Comparison of ENCODE assay signal across 10 mouse cellular contexts in genomic region chr9:95540487-95540886, GRCm38 (mm10). TPM values are rescaled to one million over a fixed set of nuclear protein-coding genes. Genes with fewer than 3 reads are reported as not detected.
A peak's percentile ranks its signal among the peaks of the same experiment; 100 is the strongest.
DNase-seq lines count a peak whose midpoint lies in the region; ATAC-seq lines count a peak whose summit lies in the region.
"Had no signal": no experiment of that assay in that cellular context is flagged by ENCODE, and none has a peak within 500 bp of the region (broad histone marks: within the 10 kb centered on the region; RNA-seq: fewer than 3 reads in every experiment).

No protein-coding gene starts in this region.

- no peaks in the 10 kb centered on the region for H3K27me3 ChIP-seq in intestine, embryonic 15.5 days (replicated peaks)
- H3K27me3 ChIP-seq in intestine, embryonic 16.5 days (replicated peaks; ENCODE audit: control insufficient read depth, insufficient read depth, low read length): no peaks in the 10 kb centered on the region
- no peaks in the 10 kb centered on the region for H3K27me3 ChIP-seq in embryonic facial prominence, embryonic 14.5 days (replicated peaks; ENCODE audit: control insufficient read depth, insufficient read depth, low read length)
- H3K27me3 ChIP-seq in hindbrain, embryonic 16.5 days (replicated peaks; ENCODE audit: control insufficient read depth, insufficient read depth, low read length): no peaks in the 10 kb centered on the region
- H3K27me3 ChIP-seq: embryonic facial prominence, embryonic 12.5 days; limb, embryonic 15.5 days had no signal

- H3K4me3 ChIP-seq in intestine, embryonic 15.5 days (replicated peaks): no peak overlapping the region
- H3K4me3 ChIP-seq in intestine, embryonic 16.5 days (ENCODE audit: low read length): no peak overlapping the region
- no peak overlapping the region for H3K4me3 ChIP-seq in embryonic facial prominence, embryonic 14.5 days (ENCODE audit: low read depth, low read length)
- H3K4me3 ChIP-seq in hindbrain, embryonic 16.5 days (ENCODE audit: low read length): no peak overlapping the region
- H3K4me3 ChIP-seq: embryonic facial prominence, embryonic 12.5 days; limb, embryonic 15.5 days had no signal

- no peak overlapping the region for H3K4me2 ChIP-seq in intestine, embryonic 15.5 days (replicated peaks)
- no peak overlapping the region for H3K4me2 ChIP-seq in intestine, embryonic 16.5 days (ENCODE audit: low read depth, low read length)
- H3K4me2 ChIP-seq in embryonic facial prominence, embryonic 14.5 days (ENCODE audit: low read depth, low read length): no peak overlapping the region
- H3K4me2 ChIP-seq in hindbrain, embryonic 16.5 days (ENCODE audit: low read length): no peak overlapping the region
- H3K4me2 ChIP-seq: embryonic facial prominence, embryonic 12.5 days; limb, embryonic 15.5 days had no signal

- H3K4me1 ChIP-seq in intestine, embryonic 15.5 days (replicated peaks): no peaks in the 10 kb centered on the region
- no peaks in the 10 kb centered on the region for H3K4me1 ChIP-seq in intestine, embryonic 16.5 days (ENCODE audit: control insufficient read depth, insufficient read depth, low read length)
- no peaks in the 10 kb centered on the region for H3K4me1 ChIP-seq in embryonic facial prominence, embryonic 14.5 days (ENCODE audit: control insufficient read depth, insufficient read depth, low read length)
- no peaks in the 10 kb centered on the region; the same call in 1 of the 2 replicates for H3K4me1 ChIP-seq in hindbrain, embryonic 16.5 days (ENCODE audit: control insufficient read depth, insufficient read depth, low read depth, low read length)
- H3K4me1 ChIP-seq: embryonic facial prominence, embryonic 12.5 days; limb, embryonic 15.5 days had no signal

- no peaks in the 10 kb centered on the region for H3K9me3 ChIP-seq in intestine, embryonic 15.5 days
- no peaks in the 10 kb centered on the region for H3K9me3 ChIP-seq in intestine, embryonic 16.5 days (ENCODE audit: control insufficient read depth, low read length)
- H3K9me3 ChIP-seq in embryonic facial prominence, embryonic 14.5 days (ENCODE audit: control insufficient read depth, low read length): no peaks in the 10 kb centered on the region
- no peaks in the 10 kb centered on the region for H3K9me3 ChIP-seq in hindbrain, embryonic 16.5 days (ENCODE audit: control insufficient read depth, low read length)
- H3K9me3 ChIP-seq: embryonic facial prominence, embryonic 12.5 days; limb, embryonic 15.5 days had no signal

- no peak overlapping the region for H3K27ac ChIP-seq in intestine, embryonic 15.5 days
- H3K27ac ChIP-seq in intestine, embryonic 16.5 days (ENCODE audit: low read length): no peak overlapping the region
- H3K27ac ChIP-seq in embryonic facial prominence, embryonic 14.5 days (replicated peaks; ENCODE audit: low read depth, low read length): no peak overlapping the region
- H3K27ac ChIP-seq in hindbrain, embryonic 16.5 days (ENCODE audit: low read depth, low read length): no peak overlapping the region
- H3K27ac ChIP-seq: embryonic facial prominence, embryonic 12.5 days; limb, embryonic 15.5 days had no signal

- 58% methylated on average over 4 of the region's 4 CpGs for WGBS in intestine, embryonic 15.5 days
- WGBS in intestine, embryonic 16.5 days: 59% methylated on average over 4 of the region's 4 CpGs
- 64% methylated on average over 4 of the region's 4 CpGs for WGBS in embryonic facial prominence, embryonic 14.5 days
- 67% methylated on average over 4 of the region's 4 CpGs for WGBS in hindbrain, embryonic 16.5 days

- H3K9ac ChIP-seq in intestine, embryonic 15.5 days: no peak overlapping the region
- no peak overlapping the region for H3K9ac ChIP-seq in intestine, embryonic 16.5 days (ENCODE audit: low read depth, low read length)
- H3K9ac ChIP-seq in embryonic facial prominence, embryonic 14.5 days (ENCODE audit: low read depth, low read length): no peak overlapping the region
- no peak overlapping the region for H3K9ac ChIP-seq in hindbrain, embryonic 16.5 days (ENCODE audit: low read depth, low read length)
- H3K9ac ChIP-seq: embryonic facial prominence, embryonic 12.5 days; limb, embryonic 15.5 days had no signal

- no peaks in the 10 kb centered on the region for H3K36me3 ChIP-seq in intestine, embryonic 15.5 days
- H3K36me3 ChIP-seq in intestine, embryonic 16.5 days (ENCODE audit: control insufficient read depth, insufficient read depth, low read length): no peaks in the 10 kb centered on the region
- no peaks in the 10 kb centered on the region for H3K36me3 ChIP-seq in embryonic facial prominence, embryonic 14.5 days (ENCODE audit: control insufficient read depth, insufficient read depth, low read length)
- H3K36me3 ChIP-seq in hindbrain, embryonic 16.5 days (ENCODE audit: control insufficient read depth, insufficient read depth, low read length): no peaks in the 10 kb centered on the region
- H3K36me3 ChIP-seq: embryonic facial prominence, embryonic 12.5 days; limb, embryonic 15.5 days had no signal

- ATAC-seq in intestine, embryonic 15.5 days: peak; percentile 51; the same call in 1 of the 2 replicates
- no peak for ATAC-seq in intestine, embryonic 16.5 days
- no peak for ATAC-seq in embryonic facial prominence, embryonic 14.5 days (ENCODE audit: low read depth)
- ATAC-seq in hindbrain, embryonic 16.5 days: no peak

- peak; percentile 4 to 40 for DNase-seq in CD8-positive naive resting alpha-beta T cell, adult 2 months (ENCODE audit: low read depth in 2 of 2, low spot score in 2 of 2)
- DNase-seq in adrenal gland, postnatal 4 days (ENCODE audit: low spot score in 2 of 2): peak; percentile 44 to 45
- peak; percentile 16 for DNase-seq in embryonic facial prominence, embryonic 14.5 days (ENCODE audit: low spot score)
- DNase-seq in liver: peak; percentile 82
- DNase-seq in spleen, adult 12 weeks (ENCODE audit: low spot score): peak; percentile 73

RNA-seq across cellular contexts. Expression of gene Paqr9, which starts 19.0 kb away (rescaled TPM):
- polyA plus RNA-seq in intestine, embryonic 15.5 days (2015; fragmentation: Nextera tagmentation; extraction: Ambion mirVana): 0.82 and 1.0 TPM in 2 replicates
- 0.67 and 0.87 TPM in 2 replicates for polyA plus RNA-seq in intestine, embryonic 16.5 days (2015; fragmentation: Nextera tagmentation; extraction: Ambion mirVana)
- 10 to 100 TPM in 1 of 2 experiments, 1 to 10 TPM in 1; 3.9 to 14.4 TPM for total RNA-seq in adrenal gland, postnatal 4 days (2021)
- polyA plus RNA-seq in embryonic facial prominence, embryonic 14.5 days (2014; fragmentation: Nextera tagmentation; extraction: Ambion mirVana): 0.41 and 0.47 TPM in 2 replicates
- polyA plus RNA-seq in hindbrain, embryonic 16.5 days (2015; fragmentation: Nextera tagmentation; extraction: Ambion mirVana): 5.0 and 6.1 TPM in 2 replicates

RNA-seq across cellular contexts. Expression of gene U2surp, which starts 28.7 kb away (rescaled TPM):
- 116 and 164 TPM in 2 replicates for polyA plus RNA-seq in intestine, embryonic 15.5 days (2015; fragmentation: Nextera tagmentation; extraction: Ambion mirVana)
- 103 and 109 TPM in 2 replicates for polyA plus RNA-seq in intestine, embryonic 16.5 days (2015; fragmentation: Nextera tagmentation; extraction: Ambion mirVana)
- total RNA-seq in adrenal gland, postnatal 4 days (2021): 10 to 100 TPM; 74.0 to 80.8 TPM
- 97.0 and 108 TPM in 2 replicates for polyA plus RNA-seq in embryonic facial prominence, embryonic 14.5 days (2014; fragmentation: Nextera tagmentation; extraction: Ambion mirVana)
- polyA plus RNA-seq in hindbrain, embryonic 16.5 days (2015; fragmentation: Nextera tagmentation; extraction: Ambion mirVana): 107 and 108 TPM in 2 replicates

Comparison
In these comparisons a context has a peak if more than half of its experiments do, and no peak if none do; other contexts are left out.
1. DNase-seq: peak in every context shown above with its lines; median percentile 82 in liver; 73 in spleen, adult 12 weeks; 44 in adrenal gland, postnatal 4 days; 22 in CD8-positive naive resting alpha-beta T cell, adult 2 months; 16 in embryonic facial prominence, embryonic 14.5 days.